Mouse (Mus musculus) hindbrain, embryonic 13.5 days (tissue): Measurements from ENCODE around the gene Rad51b. TPM values are rescaled to one million over a fixed set of nuclear protein-coding genes. Genes with fewer than 3 reads are reported as not detected.
"Not testable (repeated sequence)": the region's sequence is repeated elsewhere in the genome, so short reads cannot be mapped to it uniquely, and the experiment has no call there.

Source experiments
- ATAC-seq: fragments of 200-750 bp; cut with Nextera tagmentation; 2 replicates; pipeline ENCODE4 v1.8.0; 2017; ENCODE audit warnings: moderate TSS enrichment; ENCODE audit not compliant: low FRiP score
- H3K27ac ChIP-seq: fragments of 300-500 bp; sonication (generic); 2 replicates; pipeline ENCODE4 v1.5.1; 2015; ENCODE audit warnings: inconsistent platforms, mild to moderate bottlenecking, moderate library complexity
- H3K27me3 ChIP-seq: fragments of 300-500 bp; sonication (generic); 2 replicates; pipeline ENCODE4 v1.6.1; 2015; ENCODE audit warnings: mild to moderate bottlenecking, inconsistent platforms
- H3K36me3 ChIP-seq: fragments of 300-500 bp; sonication (generic); 2 replicates; pipeline ENCODE4 v1.6.1; 2015; ENCODE audit warnings: mild to moderate bottlenecking, inconsistent platforms
- H3K4me1 ChIP-seq: fragments of 300-500 bp; sonication (generic); replicated peaks from 2 replicates; pipeline ENCODE4 v1.6.1; 2015; ENCODE audit warnings: inconsistent platforms
- H3K4me2 ChIP-seq: fragments of 300-500 bp; sonication (generic); 2 replicates; pipeline ENCODE4 v1.6.1; 2015; ENCODE audit warnings: inconsistent platforms, mild to moderate bottlenecking, moderate library complexity
- H3K4me3 ChIP-seq: fragments of 300-500 bp; sonication (generic); 2 replicates; pipeline ENCODE4 v1.5.1; 2015; ENCODE audit warnings: mild to moderate bottlenecking, inconsistent platforms
- H3K9ac ChIP-seq: fragments of 300-500 bp; sonication (generic); 2 replicates; pipeline ENCODE4 v1.6.1; 2015; ENCODE audit warnings: mild to moderate bottlenecking, inconsistent platforms
- H3K9me3 ChIP-seq: fragments of 300-500 bp; sonication (generic); 2 replicates; pipeline ENCODE4 v1.6.1; 2016; ENCODE audit warnings: inconsistent platforms
- WGBS: fragments of 180-500 bp; shearing (Covaris S2); methylation state at CpG from one replicate; pipeline ENCODE4 v1.1.7; 2015; 5-methylcytosine and 5-hydroxymethylcytosine counted together
- polyA plus RNA-seq: library from polyadenylated mRNA; unstranded; fragments of >200 nt; fragmentation: Nextera tagmentation; extraction: Ambion mirVana; gene quantifications from 2 replicates; pipeline ENCODE4 v1.2.1, GENCODE M21; 2015

Gene Rad51b
- polyA plus RNA-seq, 1 experiment from 2014 or later, result 2.4 TPM

- Histone ChIP-seq H3K27ac (no peak overlapping the region), H3K4me1 (peaks cover 6% of the 10 kb centered on the region; the same call in 1 of the 2 replicates), H3K9me3 (no peaks in the 10 kb centered on the region), H3K4me2 (no peak overlapping the region), H3K36me3 (no peaks in the 10 kb centered on the region), H3K9ac (no peak overlapping the region), H3K27me3 (no peaks in the 10 kb centered on the region), H3K4me3 (no peak overlapping the region)
- no peak for ATAC-seq
- 94% methylated on average over 9 of the region's 9 CpGs for WGBS
Measured at GRCm38 (mm10) chr12:79301802-79302201, 4.7 kb downstream of the Rad51b start.

- Histone ChIP-seq H3K27ac (no peak overlapping the region), H3K4me3 (no peak overlapping the region), H3K4me1 (no peaks in the 10 kb centered on the region), H3K27me3 (no peaks in the 10 kb centered on the region), H3K4me2 (no peak overlapping the region), H3K9me3 (no peaks in the 10 kb centered on the region), H3K36me3 (no peaks in the 10 kb centered on the region), H3K9ac (no peak overlapping the region)
- ATAC-seq, result no peak
- 65% methylated on average over 1 of the region's 1 CpGs for WGBS
Measured at GRCm38 (mm10) chr12:79305131-79305530, 8.0 kb downstream of the Rad51b start.

- H3K9me3 ChIP-seq, result no peaks in the 10 kb centered on the region
- no peaks in the 10 kb centered on the region for H3K36me3 ChIP-seq
- H3K27me3 ChIP-seq, result no peaks in the 10 kb centered on the region
- no peak overlapping the region for H3K27ac ChIP-seq
- no peak overlapping the region for H3K4me2 ChIP-seq
- ATAC-seq, result no peak
- no peak overlapping the region for H3K9ac ChIP-seq
- H3K4me1 ChIP-seq, result no peaks in the 10 kb centered on the region
- 81% methylated on average over 4 of the region's 4 CpGs for WGBS
- H3K4me3 ChIP-seq, result no peak overlapping the region
Measured at GRCm38 (mm10) chr12:79306013-79306412, 8.9 kb downstream of the Rad51b start.

GRCm38 (mm10) chr12:79313721-79314120 is 16.6 kb downstream of the Rad51b start:
- H3K4me3 ChIP-seq, result no peak overlapping the region
- H3K9me3 ChIP-seq, result no peaks in the 10 kb centered on the region
- H3K27me3 ChIP-seq, result no peaks in the 10 kb centered on the region
- H3K36me3 ChIP-seq, result no peaks in the 10 kb centered on the region
- no peaks in the 10 kb centered on the region for H3K4me1 ChIP-seq
- no peak overlapping the region for H3K4me2 ChIP-seq
- no peak for ATAC-seq
- 88% methylated on average over 4 of the region's 4 CpGs for WGBS
- H3K9ac ChIP-seq, result no peak overlapping the region
- no peak overlapping the region for H3K27ac ChIP-seq

GRCm38 (mm10) chr12:79317339-79317738 is 20.3 kb downstream of the Rad51b start:
- no peak overlapping the region for H3K27ac ChIP-seq
- no peak overlapping the region for H3K4me2 ChIP-seq
- H3K9me3 ChIP-seq, result no peaks in the 10 kb centered on the region
- 97% methylated on average over 5 of the region's 5 CpGs for WGBS
- no peaks in the 10 kb centered on the region for H3K4me1 ChIP-seq
- no peaks in the 10 kb centered on the region for H3K27me3 ChIP-seq
- no peak overlapping the region for H3K4me3 ChIP-seq
- ATAC-seq, result no peak
- no peaks in the 10 kb centered on the region for H3K36me3 ChIP-seq
- H3K9ac ChIP-seq, result no peak overlapping the region

GRCm38 (mm10) chr12:79320895-79321294 is 23.8 kb downstream of the Rad51b start:
- ATAC-seq, result no peak
- Histone ChIP-seq H3K4me1 (no peaks in the 10 kb centered on the region), H3K27me3 (no peaks in the 10 kb centered on the region), H3K36me3 (no peaks in the 10 kb centered on the region), H3K4me2 (no peak overlapping the region), H3K9ac (no peak overlapping the region), H3K4me3 (no peak overlapping the region), H3K9me3 (no peaks in the 10 kb centered on the region), H3K27ac (no peak overlapping the region)
- WGBS, result 83% methylated on average over 5 of the region's 5 CpGs

GRCm38 (mm10) chr12:79322539-79322938 is 25.5 kb downstream of the Rad51b start:
- H3K4me2 ChIP-seq, H3K4me3 ChIP-seq, H3K27ac ChIP-seq, H3K4me1 ChIP-seq, H3K36me3 ChIP-seq, H3K27me3 ChIP-seq, H3K9ac ChIP-seq, H3K9me3 ChIP-seq, ATAC-seq: not testable (repeated sequence)
- WGBS, result 66% methylated on average over 2 of the region's 2 CpGs

GRCm38 (mm10) chr12:79326236-79326635 is 29.2 kb downstream of the Rad51b start:
- Histone ChIP-seq H3K9me3 (no peaks in the 10 kb centered on the region), H3K4me2 (no peak overlapping the region), H3K36me3 (no peaks in the 10 kb centered on the region), H3K4me3 (no peak overlapping the region), H3K27ac (no peak overlapping the region), H3K27me3 (no peaks in the 10 kb centered on the region), H3K9ac (no peak overlapping the region), H3K4me1 (no peaks in the 10 kb centered on the region)
- no peak for ATAC-seq
- 63% methylated on average over 2 of the region's 2 CpGs for WGBS

- ATAC-seq, result no peak
- WGBS, result 80% methylated on average over 2 of the region's 2 CpGs
- Histone ChIP-seq H3K4me2 (no peak overlapping the region), H3K27me3 (no peaks in the 10 kb centered on the region), H3K4me3 (no peak overlapping the region), H3K9me3 (no peaks in the 10 kb centered on the region), H3K36me3 (no peaks in the 10 kb centered on the region), H3K4me1 (no peaks in the 10 kb centered on the region), H3K9ac (no peak overlapping the region), H3K27ac (no peak overlapping the region)
Measured at GRCm38 (mm10) chr12:79326745-79327144, 29.7 kb downstream of the Rad51b start.

- Histone ChIP-seq H3K9ac (no peak overlapping the region), H3K36me3 (no peaks in the 10 kb centered on the region), H3K4me1 (no peaks in the 10 kb centered on the region), H3K4me2 (no peak overlapping the region), H3K27ac (no peak overlapping the region), H3K27me3 (no peaks in the 10 kb centered on the region), H3K9me3 (no peaks in the 10 kb centered on the region), H3K4me3 (no peak overlapping the region)
- 95% methylated on average over 2 of the region's 2 CpGs for WGBS
- no peak for ATAC-seq
Measured at GRCm38 (mm10) chr12:79327868-79328267, 30.8 kb downstream of the Rad51b start.

GRCm38 (mm10) chr12:79330571-79330970 is 33.5 kb downstream of the Rad51b start:
- 0 out of 2 replicates have a peak, but pooled peaks cover 5% of the 10 kb centered on the region for H3K9me3 ChIP-seq
- no peaks in the 10 kb centered on the region for H3K4me1 ChIP-seq
- H3K4me2 ChIP-seq, result no peak overlapping the region
- H3K27ac ChIP-seq, result no peak overlapping the region
- WGBS, result 83% methylated on average over 2 of the region's 2 CpGs
- ATAC-seq, result no peak
- H3K36me3 ChIP-seq, result peaks cover 4% of the 10 kb centered on the region
- no peak overlapping the region for H3K4me3 ChIP-seq
- no peak overlapping the region for H3K9ac ChIP-seq
- no peaks in the 10 kb centered on the region for H3K27me3 ChIP-seq

GRCm38 (mm10) chr12:79331722-79332121 is 34.6 kb downstream of the Rad51b start:
- Histone ChIP-seq H3K4me1 (no peaks in the 10 kb centered on the region), H3K27me3 (no peaks in the 10 kb centered on the region), H3K9ac (no peak overlapping the region), H3K4me2 (no peak overlapping the region), H3K36me3 (peaks cover 4% of the 10 kb centered on the region), H3K4me3 (no peak overlapping the region), H3K9me3 (0 out of 2 replicates have a peak, but pooled peaks cover 5% of the 10 kb centered on the region), H3K27ac (no peak overlapping the region)
- 92% methylated on average over 4 of the region's 4 CpGs for WGBS
- ATAC-seq, result no peak

GRCm38 (mm10) chr12:79338791-79339190 is 41.7 kb downstream of the Rad51b start:
- Histone ChIP-seq H3K36me3 (peaks cover 4% of the 10 kb centered on the region), H3K4me2 (no peak overlapping the region), H3K27ac (no peak overlapping the region), H3K9ac (no peak overlapping the region), H3K9me3 (0 out of 2 replicates have a peak, but pooled peaks cover 5% of the 10 kb centered on the region), H3K27me3 (no peaks in the 10 kb centered on the region), H3K4me3 (no peak overlapping the region), H3K4me1 (no peaks in the 10 kb centered on the region; the same call in 1 of the 2 replicates)
- WGBS, result 91% methylated on average over 8 of the region's 8 CpGs
- no peak for ATAC-seq
